Mouse (Mus musculus): ENCODE measurements around the gene Eed.
"Not testable (repeated sequence)": the region's sequence is repeated elsewhere in the genome, so short reads cannot be mapped to it uniquely, and the experiment has no call there.

Eed gene

DNA sequence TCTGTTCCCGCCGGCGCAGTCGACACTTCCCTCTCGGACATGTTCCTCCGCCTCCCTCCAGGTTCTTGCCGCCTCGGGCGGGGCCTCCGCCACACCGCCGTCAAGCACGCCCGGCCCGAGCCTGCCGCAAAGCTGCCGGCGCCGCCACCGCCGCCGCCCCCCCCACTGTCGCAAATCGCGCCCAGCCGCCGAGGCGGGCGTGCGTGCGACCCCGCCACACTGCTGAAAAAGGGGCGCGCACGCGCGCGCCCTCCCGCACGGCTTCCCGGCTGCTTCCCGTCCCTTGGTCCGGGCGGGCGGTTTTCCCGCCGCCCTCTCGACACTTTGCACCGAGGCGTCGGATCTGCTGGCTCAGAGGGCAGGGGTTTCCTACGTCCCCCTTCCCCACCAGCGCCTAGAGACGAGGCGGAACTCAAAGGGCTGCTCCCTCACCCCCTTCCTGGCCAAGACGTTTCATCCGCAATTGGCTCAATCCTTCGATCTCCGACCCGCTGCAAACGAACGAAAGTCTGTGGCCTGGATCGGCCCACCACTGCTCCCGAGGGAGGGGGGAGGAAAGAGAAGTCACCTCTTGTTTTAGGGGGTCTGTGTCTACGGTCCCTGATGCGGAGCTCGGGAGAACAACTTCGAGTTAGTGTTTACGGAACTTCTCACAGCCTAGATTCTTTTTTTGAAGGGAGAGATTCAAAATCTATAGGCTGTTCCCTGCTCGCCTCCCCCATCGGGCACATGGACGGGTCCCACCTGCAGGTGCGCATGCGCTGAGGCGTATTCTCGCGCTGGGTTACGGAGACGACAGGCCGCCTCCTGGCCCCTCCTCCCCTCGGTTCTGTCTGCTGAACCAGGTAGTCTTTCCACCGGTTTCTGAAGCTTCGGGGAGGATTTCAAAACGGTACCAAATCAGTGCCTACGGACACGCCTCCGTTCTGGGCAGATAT, at the start of gene Eed:
Gene Eed, minus strand, starts transcription at position 499 of the 938 bp plus-strand sequence.
- peak; percentile 89 for ATAC-seq (ENCODE audit: low TSS enrichment)

DNA sequence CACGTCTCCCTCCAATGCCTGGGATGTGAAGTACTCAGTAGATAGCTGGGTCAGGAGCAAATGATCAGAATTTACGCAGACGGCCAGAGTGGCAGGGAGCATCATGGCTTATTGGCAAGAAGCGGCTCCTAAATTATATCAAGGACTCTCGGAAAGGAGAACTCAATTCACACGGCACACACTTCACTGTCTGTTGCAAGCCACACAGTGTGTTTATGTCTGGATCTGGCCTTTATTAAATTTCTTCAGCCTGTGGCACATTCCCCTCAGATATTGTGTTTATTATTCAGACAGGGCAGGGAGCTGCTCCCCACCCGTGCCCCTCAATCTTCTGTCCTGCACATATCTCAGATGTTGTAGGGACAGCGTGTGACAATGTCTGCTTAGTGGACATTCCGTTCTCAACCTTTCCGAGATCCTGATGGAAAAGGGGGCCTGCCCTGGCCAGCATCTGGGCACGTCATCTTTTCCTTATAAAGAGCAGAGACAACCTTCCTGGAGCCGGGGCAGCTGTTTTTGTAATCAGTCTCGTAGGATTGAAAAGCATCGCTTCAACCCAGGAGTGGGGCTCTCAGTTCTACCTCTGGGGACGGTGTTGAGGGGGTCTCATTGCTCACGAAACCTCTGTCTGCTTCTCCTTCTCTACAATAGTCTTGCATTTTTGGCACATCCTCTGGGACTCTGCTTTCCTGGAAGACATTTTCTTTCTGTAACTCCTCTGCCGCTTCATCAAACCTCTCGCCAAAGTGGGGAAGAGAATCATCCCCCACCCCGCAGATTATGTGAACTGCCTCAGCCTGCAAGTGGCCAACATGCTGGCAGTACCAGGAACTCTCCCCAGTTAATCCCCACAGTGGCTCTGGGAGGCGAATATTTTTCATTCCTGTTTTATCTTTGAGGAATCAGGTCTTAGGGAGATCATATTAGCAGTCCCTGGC, 49.0 kb upstream of the Eed start:
- peak; percentile 3; the same call in 1 of the 2 replicates for ATAC-seq (ENCODE audit: low TSS enrichment)

DNA sequence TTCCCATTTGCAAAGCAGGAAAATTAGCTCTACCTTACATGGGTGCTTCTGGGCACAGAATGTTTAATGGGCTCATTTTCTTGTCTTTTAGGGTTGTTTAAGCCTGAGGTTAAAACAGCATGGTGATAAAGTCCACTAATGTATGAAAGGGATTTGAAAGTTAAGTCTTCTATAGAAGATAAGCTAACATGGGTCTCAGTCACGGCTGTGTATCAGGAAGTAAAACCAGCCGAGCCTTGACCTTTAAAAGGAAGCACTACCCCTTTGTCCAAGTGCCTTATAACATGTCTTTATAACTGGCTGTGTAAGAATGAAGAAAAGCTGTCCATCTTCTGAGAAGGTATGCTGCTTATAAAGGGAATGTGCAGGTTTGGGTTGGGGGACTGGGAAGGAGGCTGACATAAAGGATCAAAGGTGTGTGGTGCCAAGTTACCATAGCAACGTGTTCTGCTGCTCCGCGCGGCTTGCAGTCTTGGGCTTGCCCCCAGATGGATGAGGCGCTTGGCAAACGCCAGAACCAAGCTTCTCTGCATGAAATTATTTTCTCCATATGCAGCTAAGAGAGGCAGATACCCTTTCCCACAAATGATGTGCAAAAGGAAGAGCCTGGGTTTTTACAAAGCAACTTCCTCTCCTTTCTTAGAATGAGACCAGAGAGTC, 48.2 kb upstream of the Eed start:
- peak; percentile 78 for ATAC-seq (ENCODE audit: low TSS enrichment)

DNA sequence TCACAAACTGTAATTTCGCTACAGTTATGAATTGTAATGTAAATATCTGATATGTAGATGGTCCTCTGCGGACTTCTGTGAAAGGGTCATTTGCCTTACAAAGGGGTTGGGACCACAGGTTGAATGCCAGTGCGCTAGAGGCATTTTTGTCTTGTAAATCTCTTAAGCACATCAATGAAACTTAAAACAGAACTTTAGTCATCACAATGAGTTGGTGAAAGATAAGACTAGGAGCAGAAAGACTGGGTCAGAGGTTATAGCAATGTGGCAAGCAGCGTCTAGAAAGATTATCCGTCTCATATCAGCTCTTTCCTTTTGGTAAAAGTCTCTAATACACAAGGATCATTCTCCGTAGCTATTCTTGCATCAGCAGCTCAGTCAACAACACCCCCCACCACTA, 44.2 kb upstream of the Eed start:
- no peak for ATAC-seq (ENCODE audit: low TSS enrichment)

DNA sequence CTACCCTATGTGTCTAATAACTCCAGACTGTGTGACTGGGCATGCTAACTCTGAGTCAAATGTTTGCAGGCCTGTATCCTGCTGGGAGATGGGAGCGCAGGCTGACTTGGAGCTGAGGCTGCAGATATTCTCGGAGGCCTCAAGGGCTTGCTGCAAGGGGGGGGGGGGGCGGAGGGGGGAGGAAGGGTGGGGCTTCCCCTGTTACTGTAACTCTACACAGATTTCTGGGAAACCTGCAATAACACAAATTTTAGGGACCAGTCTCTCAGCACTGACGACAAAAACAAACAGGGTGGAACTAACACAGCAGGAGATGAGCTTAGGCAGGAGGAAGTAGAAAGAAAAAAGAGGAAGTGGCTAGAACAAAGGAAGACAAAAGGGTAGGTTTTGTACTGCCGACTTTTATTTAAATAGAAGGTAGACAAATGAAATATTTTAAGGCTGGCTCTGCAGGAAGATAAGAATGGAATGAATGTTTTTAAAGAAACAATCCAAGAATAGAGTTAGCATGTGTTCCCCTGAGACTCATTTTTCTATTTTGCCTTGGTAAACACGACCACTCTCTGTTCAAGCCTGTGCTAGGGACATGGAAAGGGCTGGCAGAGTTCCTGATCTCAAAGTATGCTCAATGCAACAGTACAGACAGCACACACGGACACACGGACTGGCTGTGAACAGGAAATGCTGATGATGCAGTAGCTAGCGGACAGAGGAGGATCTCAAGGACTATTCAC, 42.4 kb upstream of the Eed start:
- ATAC-seq (ENCODE audit: low TSS enrichment), result peak; percentile 31; the same call in 1 of the 2 replicates

DNA sequence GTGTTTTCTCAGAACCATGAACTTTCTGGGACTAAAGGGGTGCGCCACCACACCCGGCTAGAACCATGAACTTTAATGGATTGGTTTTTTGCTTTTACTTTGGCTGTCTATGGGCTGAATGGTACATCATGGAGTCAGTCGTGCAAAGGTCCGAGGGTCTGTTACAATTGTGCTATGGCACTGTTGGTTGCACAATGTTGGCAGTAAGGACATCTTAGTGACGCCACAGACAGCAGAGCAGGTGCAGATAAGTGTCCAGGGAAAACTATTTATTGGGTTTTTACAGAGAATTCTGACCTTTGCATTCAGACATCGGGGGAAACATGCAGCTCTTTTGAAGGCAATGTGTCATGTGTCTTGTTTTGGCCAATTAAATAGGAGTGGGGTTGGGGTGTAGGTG, 39.5 kb upstream of the Eed start:
- no peak for ATAC-seq (ENCODE audit: low TSS enrichment)

DNA sequence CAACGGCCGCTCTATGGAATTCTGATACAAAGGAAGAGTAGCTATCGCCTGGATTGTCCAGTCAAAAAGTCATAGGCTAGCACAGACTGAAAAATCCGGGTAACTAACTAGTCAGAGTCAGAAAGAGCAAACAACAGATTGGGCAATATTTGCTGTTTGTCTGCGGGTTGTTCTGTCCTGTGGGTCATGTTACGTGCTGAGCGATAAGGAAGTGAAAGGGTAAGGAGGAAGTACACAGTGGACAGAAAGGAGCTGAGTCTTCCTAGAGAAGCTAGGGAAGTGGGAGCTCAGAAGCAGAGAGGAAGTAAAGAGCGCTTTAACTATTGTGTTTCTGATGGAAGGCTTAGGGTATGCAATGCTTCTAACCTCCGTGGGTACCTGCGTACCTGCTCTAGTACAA, 38.8 kb upstream of the Eed start:
- no peak; the same call in 1 of the 2 replicates for ATAC-seq (ENCODE audit: low TSS enrichment)

DNA sequence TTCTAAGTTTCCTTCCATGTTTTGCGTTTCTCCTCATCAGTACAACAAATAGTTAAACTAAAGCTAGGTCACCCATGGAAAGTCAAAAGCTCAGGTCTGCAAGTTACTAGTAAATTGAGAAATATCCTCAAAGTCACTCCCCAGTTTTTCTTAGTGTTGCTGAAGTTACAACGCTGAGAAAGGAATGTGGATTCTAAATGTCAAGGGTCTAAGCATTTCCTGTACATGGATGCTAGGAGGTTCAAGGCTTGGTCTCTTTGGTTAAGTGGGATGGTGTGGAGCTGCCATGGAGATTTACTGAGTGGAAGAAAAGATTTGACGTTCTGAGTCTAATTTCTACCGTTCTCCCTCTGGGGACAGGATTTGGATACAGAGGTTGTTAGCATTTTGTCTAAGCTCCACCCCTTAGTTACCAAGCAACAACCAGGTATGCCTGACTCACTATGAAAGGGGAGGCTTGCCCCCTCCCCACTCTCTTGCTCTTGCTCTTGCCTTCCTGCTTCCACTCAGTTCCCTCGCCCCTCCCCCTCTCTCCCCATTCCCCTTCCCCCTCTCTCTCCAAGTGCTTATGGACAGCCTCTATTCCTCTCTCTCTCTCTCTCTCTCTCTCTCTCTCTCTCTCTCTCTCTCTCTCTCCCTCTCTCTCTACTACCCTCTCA, 36.3 kb upstream of the Eed start:
- no peak for ATAC-seq (ENCODE audit: low TSS enrichment)

DNA sequence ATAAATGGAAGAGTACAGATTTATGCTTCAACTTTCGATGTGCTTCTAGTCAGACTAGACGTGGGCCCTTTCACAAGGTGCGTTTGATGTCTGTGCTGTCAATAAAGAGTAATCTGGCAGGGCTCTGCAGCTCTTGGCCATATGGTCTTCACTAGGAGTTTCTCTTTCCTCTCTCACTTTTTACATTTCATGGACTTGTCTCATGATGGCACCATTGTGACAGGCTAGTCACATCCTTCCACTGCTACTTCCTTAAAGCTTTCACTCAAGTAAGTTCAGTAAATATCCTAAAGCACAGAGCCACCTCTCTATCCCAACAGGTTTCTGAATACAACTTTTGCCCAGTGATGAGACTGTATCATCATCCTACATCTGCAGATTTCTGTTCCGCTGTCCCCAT, 35.7 kb upstream of the Eed start:
- ATAC-seq (ENCODE audit: low TSS enrichment), result peak; percentile 74; the same call in 1 of the 2 replicates

DNA sequence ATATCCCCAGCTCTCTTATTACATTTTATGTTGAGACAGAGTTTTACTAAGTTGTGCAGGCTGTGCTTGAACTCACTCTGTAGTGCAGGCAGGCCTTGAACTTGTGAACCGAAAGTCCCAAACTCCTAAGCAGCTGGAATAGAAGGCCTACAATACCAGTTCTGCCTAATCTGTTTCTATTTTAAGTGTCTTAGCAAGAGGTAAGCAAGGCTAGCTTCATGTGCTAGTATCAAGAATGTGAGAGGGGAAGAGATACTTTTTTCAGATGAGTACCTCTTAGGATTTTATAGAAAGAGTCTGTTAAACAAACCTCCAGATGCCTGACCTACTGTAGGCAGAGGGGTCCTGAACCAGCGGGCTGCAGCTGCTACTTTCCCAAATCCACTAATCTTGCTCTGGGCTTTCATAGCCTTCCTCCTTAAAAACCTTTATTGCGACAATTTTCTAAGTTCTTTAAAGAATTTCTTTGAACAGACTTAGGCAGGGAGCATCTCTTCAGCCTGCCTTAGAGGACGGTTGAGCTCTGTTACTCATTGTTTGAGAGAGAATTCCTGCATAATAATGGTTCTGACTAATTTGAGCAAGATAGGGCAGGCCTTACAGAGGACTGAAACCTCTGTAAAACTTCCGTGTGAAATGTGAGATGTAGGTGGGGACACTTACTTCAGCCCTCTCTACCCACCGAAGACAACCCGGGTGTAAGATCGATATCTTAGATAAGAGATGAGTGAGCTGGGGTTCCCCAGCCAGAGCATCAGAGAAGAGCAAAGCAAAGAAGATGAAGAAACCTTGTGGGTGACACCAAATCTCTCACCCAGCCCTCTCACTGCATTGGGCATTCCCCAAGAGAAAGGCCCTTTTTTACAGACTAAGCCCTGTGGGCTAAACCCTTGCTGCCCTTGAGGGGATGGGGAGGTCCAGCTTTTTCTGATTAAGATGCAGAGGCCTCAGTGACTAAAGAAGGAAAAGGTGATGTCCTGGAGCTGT, 26.2 kb upstream of the Eed start:
- ATAC-seq (ENCODE audit: low TSS enrichment), result no peak

DNA sequence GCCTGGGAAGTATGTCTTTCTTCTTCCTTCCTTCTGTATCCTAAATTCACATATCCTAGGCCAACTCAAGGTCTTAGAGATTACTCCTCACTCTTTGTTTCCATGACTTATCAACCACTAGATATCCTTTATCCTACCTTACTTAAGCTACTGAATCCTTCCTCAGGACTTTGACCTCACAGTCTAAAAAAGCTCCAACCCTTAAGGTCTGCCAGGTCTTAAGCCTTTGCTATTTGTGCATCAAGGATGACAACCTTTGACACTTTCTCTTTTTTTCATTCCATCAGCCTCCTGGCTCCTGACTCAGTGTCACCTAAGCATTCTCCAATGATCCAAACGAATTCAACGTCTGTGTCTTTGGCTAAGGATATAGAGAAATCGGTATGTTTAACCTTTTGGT, 24.0 kb upstream of the Eed start:
- no peak for ATAC-seq (ENCODE audit: low TSS enrichment)

DNA sequence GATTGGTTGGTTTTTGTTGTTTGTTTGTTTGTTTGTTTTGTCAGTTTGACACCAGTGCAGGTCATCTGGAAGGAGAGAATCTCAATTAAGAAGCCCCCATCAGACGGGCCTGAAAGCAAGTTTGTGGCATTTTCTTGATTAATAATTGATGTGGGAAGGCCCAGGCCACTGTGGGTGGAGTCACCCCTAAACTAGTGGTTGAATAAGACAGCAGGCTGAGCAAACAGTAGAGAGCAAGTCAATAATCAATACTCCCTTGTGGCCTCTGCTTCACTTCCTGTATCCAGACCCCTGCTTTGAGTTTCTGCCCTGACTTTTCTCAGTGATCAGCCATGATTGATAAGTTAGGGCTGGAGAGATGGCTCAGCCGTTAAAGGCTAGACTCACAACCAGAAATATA, 21.6 kb upstream of the Eed start:
- ATAC-seq (ENCODE audit: low TSS enrichment), result no peak

DNA sequence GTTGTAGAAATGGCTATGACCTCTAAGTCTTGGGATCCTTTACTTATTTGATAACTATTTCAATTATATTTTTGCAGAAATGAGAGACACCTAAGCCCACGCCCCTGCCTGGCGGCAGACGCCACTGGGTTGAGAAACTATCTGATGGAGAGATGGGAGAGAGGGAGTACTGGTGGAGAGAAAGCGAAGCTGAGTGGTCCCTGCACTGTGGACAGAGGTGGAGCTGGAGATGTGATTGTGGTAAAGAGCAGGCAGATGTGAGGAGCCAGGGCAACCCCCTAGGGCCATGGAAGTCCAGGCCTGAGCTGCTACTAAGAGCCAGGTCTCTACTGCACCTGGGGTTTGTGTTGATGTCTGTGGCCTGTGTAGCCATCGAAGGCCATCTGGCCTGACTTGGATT, 18.7 kb upstream of the Eed start:
- ATAC-seq (ENCODE audit: low TSS enrichment), result no peak

DNA sequence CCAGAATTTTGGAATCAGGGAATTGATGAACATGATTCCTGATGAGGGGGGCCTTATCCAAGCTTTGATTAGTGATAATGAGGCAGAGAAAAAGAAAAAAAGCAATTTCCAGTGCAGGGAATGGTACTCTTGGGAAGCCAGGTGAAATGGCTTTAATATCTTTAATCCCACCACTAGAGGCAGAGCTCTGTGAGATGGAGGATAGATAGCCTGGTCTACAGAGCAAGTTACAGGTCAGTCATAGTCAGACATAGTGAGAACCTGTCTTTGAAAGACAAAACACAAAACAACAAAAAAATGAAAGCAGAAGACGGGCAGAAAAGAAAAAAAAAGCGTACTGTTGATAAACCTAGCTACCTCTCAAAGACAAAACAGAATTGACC, 17.8 kb upstream of the Eed start:
- peak; percentile 65; the same call in 1 of the 2 replicates for ATAC-seq (ENCODE audit: low TSS enrichment)

DNA sequence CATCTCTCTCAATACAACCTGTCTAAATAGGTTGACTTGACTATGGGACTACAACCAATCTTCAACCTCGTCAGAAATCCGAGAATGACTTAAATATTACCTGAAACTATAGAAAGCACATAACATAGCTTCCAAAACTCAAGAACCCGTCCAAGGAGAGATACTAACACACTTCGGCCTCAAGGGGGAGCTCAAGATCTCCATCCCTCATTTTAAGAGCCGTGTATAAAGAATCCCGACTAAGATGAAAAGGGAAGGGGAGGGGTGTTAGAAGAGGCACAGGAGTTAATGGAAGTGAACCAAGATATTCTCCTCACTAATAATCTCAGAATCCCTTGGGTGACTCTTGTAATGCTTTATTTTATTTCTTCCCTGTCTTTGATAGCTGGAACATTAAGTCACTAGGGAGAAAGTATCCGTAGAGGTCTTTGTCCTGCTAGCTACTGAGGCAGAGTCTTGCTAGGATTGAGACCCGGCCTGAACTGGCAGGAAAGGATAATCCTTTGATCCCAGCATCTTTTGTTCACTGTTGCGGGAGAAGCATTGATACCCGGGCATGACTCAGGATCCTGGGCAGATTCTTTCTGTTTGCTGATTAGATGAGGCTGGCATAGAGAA, 17.3 kb upstream of the Eed start:
- ATAC-seq (ENCODE audit: low TSS enrichment), result peak; percentile 95

DNA sequence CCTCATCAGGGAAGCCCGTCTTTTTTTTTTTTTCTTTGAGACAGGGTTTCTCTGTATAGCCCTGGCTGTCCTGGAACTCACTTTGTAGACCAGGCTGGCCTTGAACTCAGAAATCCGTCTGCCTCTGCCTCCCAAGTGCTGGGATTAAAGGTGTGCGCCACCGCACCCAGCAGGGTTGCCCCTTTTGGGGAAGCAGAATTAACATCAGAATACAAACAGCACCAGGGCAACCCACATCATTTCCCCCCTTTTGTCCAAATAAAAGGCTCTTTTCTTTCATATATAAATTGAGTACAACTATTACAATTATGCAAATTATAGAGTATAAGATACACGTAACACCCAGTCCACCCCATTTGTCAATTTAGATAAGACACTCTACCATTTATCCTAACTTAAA, 16.7 kb upstream of the Eed start:
- ATAC-seq (ENCODE audit: low TSS enrichment), result not testable (repeated sequence)

DNA sequence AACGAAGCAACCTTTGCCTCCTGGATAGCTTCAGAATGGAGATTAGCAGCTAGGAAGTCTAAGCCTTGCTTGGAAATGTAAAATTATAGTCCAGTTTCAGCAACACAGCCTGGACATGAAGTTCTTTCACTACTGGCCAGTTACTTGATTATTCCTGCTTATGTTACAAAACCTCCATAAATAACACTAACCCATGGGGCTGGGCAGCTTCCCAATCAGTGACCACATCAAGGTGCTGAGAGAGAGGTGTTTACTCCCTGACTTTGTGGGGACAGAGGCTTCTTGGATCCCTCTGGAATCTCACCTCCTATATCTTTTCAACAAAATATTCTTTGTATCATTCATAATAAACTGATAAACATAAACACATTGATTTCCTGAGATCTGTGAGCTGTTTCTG, 12.3 kb upstream of the Eed start:
- ATAC-seq (ENCODE audit: low TSS enrichment), result no peak

DNA sequence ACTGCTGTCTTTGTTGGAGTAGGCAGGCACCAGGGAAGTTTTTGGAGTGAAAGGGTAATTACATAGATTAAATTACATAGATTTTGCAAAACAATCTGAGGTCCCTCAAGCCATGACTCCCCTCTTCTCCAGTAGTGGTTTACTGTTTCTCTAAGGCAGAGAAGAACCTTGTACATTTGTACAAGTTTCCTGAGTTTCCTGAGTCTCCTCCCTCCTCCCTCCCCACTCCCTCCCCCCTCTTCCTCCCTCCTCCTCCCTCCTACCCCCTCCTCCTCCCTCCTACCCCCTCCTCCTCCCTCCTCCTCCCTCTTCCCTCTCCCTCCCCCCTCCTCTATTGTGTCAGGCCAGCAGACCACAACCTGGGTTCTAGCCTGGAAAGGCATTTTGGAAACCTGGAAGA, 3.6 kb upstream of the Eed start:
- no peak for ATAC-seq (ENCODE audit: low TSS enrichment)

DNA sequence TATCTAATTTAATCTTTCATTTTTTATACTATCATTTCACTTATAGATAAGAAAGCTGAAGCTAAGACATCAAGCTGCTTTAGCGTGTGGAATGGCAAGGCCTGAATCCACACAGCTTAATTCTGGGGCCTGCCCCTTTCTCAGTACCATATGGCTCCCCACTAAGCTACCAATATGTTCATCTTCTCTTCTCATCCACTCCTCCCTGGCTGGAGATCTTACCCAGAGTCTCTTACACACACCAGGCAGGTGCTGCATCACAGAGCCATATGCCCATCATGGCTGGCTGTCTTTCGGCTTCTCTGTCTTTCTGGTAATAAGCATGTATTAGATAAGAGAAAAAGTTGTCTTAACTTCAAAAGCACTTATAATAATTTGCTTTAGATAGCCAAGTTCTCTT, 2.7 kb upstream of the Eed start:
- ATAC-seq (ENCODE audit: low TSS enrichment), result no peak

Measured in frontal cortex, adult (tissue).